Mouse (Mus musculus): ENCODE data around the gene Fam216b.

Fam216b gene

GRCm38 (mm10) chr14:78048258-78048657, 40.5 kb downstream of the Fam216b start:
- in situ Hi-C loops (cut with MseI, MboI): no loop called here

- in situ Hi-C loops (cut with MseI, MboI): no loop called here
Measured at GRCm38 (mm10) chr14:78043079-78043478, 45.7 kb downstream of the Fam216b start.

GRCm38 (mm10) chr14:78041886-78042526, 46.8 kb downstream of the Fam216b start:
- in situ Hi-C loops (cut with MseI, MboI): no loop called here

- in situ Hi-C loops (cut with MseI, MboI): no loop called here
Measured at GRCm38 (mm10) chr14:78040643-78041042, 48.2 kb downstream of the Fam216b start.

GRCm38 (mm10) chr14:78038876-78039275, 49.9 kb downstream of the Fam216b start:
- in situ Hi-C loops (cut with MseI, MboI): no loop called here
